Mouse (Mus musculus): ENCODE results near the gene Cnot2. TPM values are rescaled to one million over a fixed set of nuclear protein-coding genes. Genes with fewer than 3 reads are reported as not detected.

Cnot2 gene
- total and polyA plus RNA-seq, 2 experiments, result 14.0 to 39.0 TPM

- TF ChIP-seq CTCF (IDR thresholded peaks at IDR 0.05; ENCODE audit: low read depth, low read length), result no peak
- no peak for TF ChIP-seq POLR2A (IDR thresholded peaks at IDR 0.05; ENCODE audit: extremely low read depth, insufficient read depth, low read length)
Observed at GRCm38 (mm10) chr10:116564828-116565602, 16.3 kb downstream of the Cnot2 start.

GRCm38 (mm10) chr10:116562731-116563480 lies 18.4 kb downstream of the Cnot2 start:
- no peak for DNase-seq (ENCODE audit: extremely low read depth, low read depth, low spot score)
- no peak for TF ChIP-seq CTCF (IDR thresholded peaks at IDR 0.05; ENCODE audit: low read depth, low read length)
- TF ChIP-seq POLR2A (IDR thresholded peaks at IDR 0.05; ENCODE audit: extremely low read depth, insufficient read depth, low read length), result no peak
- H3K36me3 ChIP-seq (ENCODE audit: control insufficient read depth, insufficient read depth, low read length), result no peaks in the 10 kb centered on the region
- H3K79me2 ChIP-seq (ENCODE audit: control insufficient read depth, insufficient read depth, low read length), result peaks cover 23% of the 10 kb centered on the region
- H3K27me3 ChIP-seq (ENCODE audit: control insufficient read depth, insufficient read depth, low read length), result no peaks in the 10 kb centered on the region
- peaks cover 9% of the 10 kb centered on the region for H3K4me1 ChIP-seq (ENCODE audit: control insufficient read depth, insufficient read depth, low read length)
- no peak overlapping the region for H3K27ac ChIP-seq (replicated peaks; ENCODE audit: insufficient read depth, low read depth, low read length)
- 84% methylated on average over 4 of the region's 4 CpGs for WGBS
- H3K4me3 ChIP-seq (ENCODE audit: insufficient read depth, low read depth, low read length), result no peak overlapping the region
- no peak overlapping the region for H3K9ac ChIP-seq (ENCODE audit: low read depth, low read length)

More at GRCm38 (mm10) chr10:116564828-116565602, 16.3 kb downstream of the Cnot2 start:
- no peak for DNase-seq (ENCODE audit: extremely low read depth, low read depth, low spot score)
- Histone ChIP-seq H3K9ac (ENCODE audit: low read depth, low read length) (no peak overlapping the region), H3K36me3 (ENCODE audit: control insufficient read depth, insufficient read depth, low read length) (no peaks in the 10 kb centered on the region), H3K4me1 (ENCODE audit: control insufficient read depth, insufficient read depth, low read length) (peaks cover 5% of the 10 kb centered on the region; the same call in 1 of the 2 replicates), H3K27me3 (ENCODE audit: control insufficient read depth, insufficient read depth, low read length) (no peaks in the 10 kb centered on the region), H3K79me2 (ENCODE audit: control insufficient read depth, insufficient read depth, low read length) (peaks cover 21% of the 10 kb centered on the region; the same call in 1 of the 2 replicates), H3K4me3 (ENCODE audit: insufficient read depth, low read depth, low read length) (no peak overlapping the region), H3K27ac (replicated peaks; ENCODE audit: insufficient read depth, low read depth, low read length) (no peak overlapping the region)
- WGBS, result 84% methylated on average over 14 of the region's 14 CpGs

GRCm38 (mm10) chr10:116562210-116562609 lies 19.1 kb downstream of the Cnot2 start:
- peaks cover 10% of the 10 kb centered on the region for H3K4me1 ChIP-seq (ENCODE audit: control insufficient read depth, insufficient read depth, low read length)
- WGBS, result 49% methylated on average over 4 of the region's 4 CpGs

GRCm38 (mm10) chr10:116559171-116559570 lies 22.1 kb downstream of the Cnot2 start:
- Histone ChIP-seq H3K9ac (ENCODE audit: low read depth, low read length) (no peak overlapping the region), H3K4me1 (ENCODE audit: control insufficient read depth, insufficient read depth, low read length) (peaks cover 12% of the 10 kb centered on the region), H3K36me3 (ENCODE audit: control insufficient read depth, insufficient read depth, low read length) (no peaks in the 10 kb centered on the region), H3K4me3 (ENCODE audit: insufficient read depth, low read depth, low read length) (no peak overlapping the region), H3K79me2 (ENCODE audit: control insufficient read depth, insufficient read depth, low read length) (peaks cover 36% of the 10 kb centered on the region), H3K27me3 (ENCODE audit: control insufficient read depth, insufficient read depth, low read length) (no peaks in the 10 kb centered on the region), H3K27ac (replicated peaks; ENCODE audit: insufficient read depth, low read depth, low read length) (no peak overlapping the region)
- no peak for DNase-seq (ENCODE audit: extremely low read depth, low read depth, low spot score)
- 35% methylated on average over 1 of the region's 1 CpGs for WGBS
- TF ChIP-seq CTCF (IDR thresholded peaks at IDR 0.05; ENCODE audit: low read depth, low read length) (no peak), POLR2A (IDR thresholded peaks at IDR 0.05; ENCODE audit: extremely low read depth, insufficient read depth, low read length) (no peak)

More at GRCm38 (mm10) chr10:116562210-116562609, 19.1 kb downstream of the Cnot2 start:
- H3K79me2 ChIP-seq (ENCODE audit: control insufficient read depth, insufficient read depth, low read length), result peaks cover 29% of the 10 kb centered on the region
- no peak overlapping the region for H3K4me3 ChIP-seq (ENCODE audit: insufficient read depth, low read depth, low read length)
- no peak overlapping the region for H3K9ac ChIP-seq (ENCODE audit: low read depth, low read length)
- TF ChIP-seq CTCF (IDR thresholded peaks at IDR 0.05; ENCODE audit: low read depth, low read length), result no peak
- TF ChIP-seq POLR2A (IDR thresholded peaks at IDR 0.05; ENCODE audit: extremely low read depth, insufficient read depth, low read length), result no peak
- no peaks in the 10 kb centered on the region for H3K27me3 ChIP-seq (ENCODE audit: control insufficient read depth, insufficient read depth, low read length)
- DNase-seq (ENCODE audit: extremely low read depth, low read depth, low spot score), result peak; percentile 61
- no peak overlapping the region for H3K27ac ChIP-seq (replicated peaks; ENCODE audit: insufficient read depth, low read depth, low read length)
- no peaks in the 10 kb centered on the region for H3K36me3 ChIP-seq (ENCODE audit: control insufficient read depth, insufficient read depth, low read length)

- 98% methylated on average over 1 of the region's 1 CpGs for WGBS
- Histone ChIP-seq H3K4me1 (ENCODE audit: control insufficient read depth, insufficient read depth, low read length) (peaks cover 13% of the 10 kb centered on the region), H3K79me2 (ENCODE audit: control insufficient read depth, insufficient read depth, low read length) (peaks cover 33% of the 10 kb centered on the region), H3K27me3 (ENCODE audit: control insufficient read depth, insufficient read depth, low read length) (no peaks in the 10 kb centered on the region), H3K9ac (ENCODE audit: low read depth, low read length) (no peak overlapping the region), H3K36me3 (ENCODE audit: control insufficient read depth, insufficient read depth, low read length) (no peaks in the 10 kb centered on the region), H3K4me3 (ENCODE audit: insufficient read depth, low read depth, low read length) (no peak overlapping the region), H3K27ac (replicated peaks; ENCODE audit: insufficient read depth, low read depth, low read length) (no peak overlapping the region)
- no peak for DNase-seq (ENCODE audit: extremely low read depth, low read depth, low spot score)
- no peak for TF ChIP-seq POLR2A (IDR thresholded peaks at IDR 0.05; ENCODE audit: extremely low read depth, insufficient read depth, low read length)
- no peak for TF ChIP-seq CTCF (IDR thresholded peaks at IDR 0.05; ENCODE audit: low read depth, low read length)
Observed at GRCm38 (mm10) chr10:116557166-116557565, 24.1 kb downstream of the Cnot2 start.
